Mouse (Mus musculus): ENCODE results near the gene Dgkd. TPM values are rescaled to one million over a fixed set of nuclear protein-coding genes. Genes with fewer than 3 reads are reported as not detected.

Dgkd gene
- polyA plus RNA-seq, 1 experiment from 2014 or later: 46.3 TPM

- H3K4me1 ChIP-seq (replicated peaks; ENCODE audit: control insufficient read depth, insufficient read depth, low read length): no peaks in the 10 kb centered on the region
- H3K4me2 ChIP-seq (ENCODE audit: low read depth, low read length, severe bottlenecking): no peak overlapping the region
- no peaks in the 10 kb centered on the region for H3K36me3 ChIP-seq (ENCODE audit: control insufficient read depth, insufficient read depth, low read length)
- H3K9ac ChIP-seq (ENCODE audit: low read length): no peak overlapping the region
- no peaks in the 10 kb centered on the region for H3K27me3 ChIP-seq (ENCODE audit: control insufficient read depth, insufficient read depth, low read length)
- no peak overlapping the region for H3K27ac ChIP-seq (ENCODE audit: low read depth, low read length)
- H3K9me3 ChIP-seq (ENCODE audit: control insufficient read depth, low read length): no peaks in the 10 kb centered on the region
- DNase-seq (ENCODE audit: low spot score): no peak
- H3K4me3 ChIP-seq (ENCODE audit: low read depth, low read length): no peak overlapping the region
- ATAC-seq (replicated peaks; ENCODE audit: low FRiP score): no peak
Measured at GRCm38 (mm10) chr1:87902186-87902585, 49.1 kb downstream of the Dgkd start.

- no peaks in the 10 kb centered on the region for H3K9me3 ChIP-seq (ENCODE audit: control insufficient read depth, low read length)
- WGBS: 90% methylated on average over 5 of the region's 5 CpGs
- no peaks in the 10 kb centered on the region for H3K27me3 ChIP-seq (ENCODE audit: control insufficient read depth, insufficient read depth, low read length)
- no peaks in the 10 kb centered on the region for H3K4me1 ChIP-seq (replicated peaks; ENCODE audit: control insufficient read depth, insufficient read depth, low read length)
- no peak overlapping the region for H3K27ac ChIP-seq (ENCODE audit: low read depth, low read length)
- no peak overlapping the region for H3K9ac ChIP-seq (ENCODE audit: low read length)
- no peak for ATAC-seq (replicated peaks; ENCODE audit: low FRiP score)
- H3K36me3 ChIP-seq (ENCODE audit: control insufficient read depth, insufficient read depth, low read length): no peaks in the 10 kb centered on the region
- H3K4me2 ChIP-seq (ENCODE audit: low read depth, low read length, severe bottlenecking): no peak overlapping the region
- H3K4me3 ChIP-seq (ENCODE audit: low read depth, low read length): no peak overlapping the region
- DNase-seq (ENCODE audit: low spot score): no peak
Measured at GRCm38 (mm10) chr1:87906361-87906956, 53.4 kb downstream of the Dgkd start.

GRCm38 (mm10) chr1:87908006-87908405 is 54.9 kb downstream of the Dgkd start:
- ATAC-seq (replicated peaks; ENCODE audit: low FRiP score) (no peak), DNase-seq (ENCODE audit: low spot score) (no peak)
- no peaks in the 10 kb centered on the region for H3K36me3 ChIP-seq (ENCODE audit: control insufficient read depth, insufficient read depth, low read length)
- H3K27ac ChIP-seq (ENCODE audit: low read depth, low read length): no peak overlapping the region
- H3K27me3 ChIP-seq (ENCODE audit: control insufficient read depth, insufficient read depth, low read length): no peaks in the 10 kb centered on the region
- 95% methylated on average over 2 of the region's 2 CpGs for WGBS
- no peak overlapping the region for H3K4me2 ChIP-seq (ENCODE audit: low read depth, low read length, severe bottlenecking)
- H3K4me3 ChIP-seq (ENCODE audit: low read depth, low read length): no peak overlapping the region
- H3K9ac ChIP-seq (ENCODE audit: low read length): no peak overlapping the region
- H3K9me3 ChIP-seq (ENCODE audit: control insufficient read depth, low read length): no peaks in the 10 kb centered on the region
- H3K4me1 ChIP-seq (replicated peaks; ENCODE audit: control insufficient read depth, insufficient read depth, low read length): no peaks in the 10 kb centered on the region

- H3K9ac ChIP-seq (ENCODE audit: low read length): no peak overlapping the region
- H3K4me3 ChIP-seq (ENCODE audit: low read depth, low read length): no peak overlapping the region
- 81% methylated on average over 3 of the region's 3 CpGs for WGBS
- no peak overlapping the region for H3K27ac ChIP-seq (ENCODE audit: low read depth, low read length)
- H3K36me3 ChIP-seq (ENCODE audit: control insufficient read depth, insufficient read depth, low read length): no peaks in the 10 kb centered on the region
- no peak overlapping the region for H3K4me2 ChIP-seq (ENCODE audit: low read depth, low read length, severe bottlenecking)
- no peak for DNase-seq (ENCODE audit: low spot score)
- no peaks in the 10 kb centered on the region for H3K9me3 ChIP-seq (ENCODE audit: control insufficient read depth, low read length)
- no peak for ATAC-seq (replicated peaks; ENCODE audit: low FRiP score)
- H3K27me3 ChIP-seq (ENCODE audit: control insufficient read depth, insufficient read depth, low read length): no peaks in the 10 kb centered on the region
- H3K4me1 ChIP-seq (replicated peaks; ENCODE audit: control insufficient read depth, insufficient read depth, low read length): no peaks in the 10 kb centered on the region
Measured at GRCm38 (mm10) chr1:87908736-87909135, 55.6 kb downstream of the Dgkd start.

GRCm38 (mm10) chr1:87909565-87909964 is 56.5 kb downstream of the Dgkd start:
- no peaks in the 10 kb centered on the region for H3K36me3 ChIP-seq (ENCODE audit: control insufficient read depth, insufficient read depth, low read length)

GRCm38 (mm10) chr1:87910428-87910827 is 57.3 kb downstream of the Dgkd start:
- DNase-seq (ENCODE audit: low spot score) (no peak), ATAC-seq (replicated peaks; ENCODE audit: low FRiP score) (no peak)
- no peak overlapping the region for H3K4me3 ChIP-seq (ENCODE audit: low read depth, low read length)
- 91% methylated on average over 1 of the region's 1 CpGs for WGBS
- no peak overlapping the region for H3K27ac ChIP-seq (ENCODE audit: low read depth, low read length)
- H3K4me1 ChIP-seq (replicated peaks; ENCODE audit: control insufficient read depth, insufficient read depth, low read length): no peaks in the 10 kb centered on the region
- no peaks in the 10 kb centered on the region for H3K27me3 ChIP-seq (ENCODE audit: control insufficient read depth, insufficient read depth, low read length)
- H3K4me2 ChIP-seq (ENCODE audit: low read depth, low read length, severe bottlenecking): no peak overlapping the region
- H3K9me3 ChIP-seq (ENCODE audit: control insufficient read depth, low read length): no peaks in the 10 kb centered on the region
- H3K9ac ChIP-seq (ENCODE audit: low read length): no peak overlapping the region
- no peaks in the 10 kb centered on the region for H3K36me3 ChIP-seq (ENCODE audit: control insufficient read depth, insufficient read depth, low read length)

More at GRCm38 (mm10) chr1:87909565-87909964, 56.5 kb downstream of the Dgkd start:
- Histone ChIP-seq H3K4me2 (ENCODE audit: low read depth, low read length, severe bottlenecking) (no peak overlapping the region), H3K27ac (ENCODE audit: low read depth, low read length) (no peak overlapping the region), H3K27me3 (ENCODE audit: control insufficient read depth, insufficient read depth, low read length) (no peaks in the 10 kb centered on the region), H3K9ac (ENCODE audit: low read length) (no peak overlapping the region), H3K4me1 (replicated peaks; ENCODE audit: control insufficient read depth, insufficient read depth, low read length) (no peaks in the 10 kb centered on the region), H3K4me3 (ENCODE audit: low read depth, low read length) (no peak overlapping the region), H3K9me3 (ENCODE audit: control insufficient read depth, low read length) (no peaks in the 10 kb centered on the region)
- ATAC-seq (replicated peaks; ENCODE audit: low FRiP score) (no peak), DNase-seq (ENCODE audit: low spot score) (no peak)

GRCm38 (mm10) chr1:87913356-87913755 is 60.3 kb downstream of the Dgkd start:
- no peaks in the 10 kb centered on the region for H3K9me3 ChIP-seq (ENCODE audit: control insufficient read depth, low read length)
- H3K4me2 ChIP-seq (ENCODE audit: low read depth, low read length, severe bottlenecking): no peak overlapping the region
- H3K27me3 ChIP-seq (ENCODE audit: control insufficient read depth, insufficient read depth, low read length): no peaks in the 10 kb centered on the region
- no peak overlapping the region for H3K9ac ChIP-seq (ENCODE audit: low read length)
- ATAC-seq (replicated peaks; ENCODE audit: low FRiP score) (no peak), DNase-seq (ENCODE audit: low spot score) (no peak)
- H3K36me3 ChIP-seq (ENCODE audit: control insufficient read depth, insufficient read depth, low read length): no peaks in the 10 kb centered on the region; the same call in 1 of the 2 replicates
- H3K4me1 ChIP-seq (replicated peaks; ENCODE audit: control insufficient read depth, insufficient read depth, low read length): no peaks in the 10 kb centered on the region
- H3K4me3 ChIP-seq (ENCODE audit: low read depth, low read length): no peak overlapping the region
- no peak overlapping the region for H3K27ac ChIP-seq (ENCODE audit: low read depth, low read length)

- Histone ChIP-seq H3K9ac (ENCODE audit: low read length) (no peak overlapping the region), H3K4me3 (ENCODE audit: low read depth, low read length) (no peak overlapping the region), H3K27me3 (ENCODE audit: control insufficient read depth, insufficient read depth, low read length) (no peaks in the 10 kb centered on the region), H3K4me2 (ENCODE audit: low read depth, low read length, severe bottlenecking) (no peak overlapping the region), H3K9me3 (ENCODE audit: control insufficient read depth, low read length) (no peaks in the 10 kb centered on the region), H3K27ac (ENCODE audit: low read depth, low read length) (no peak overlapping the region), H3K4me1 (replicated peaks; ENCODE audit: control insufficient read depth, insufficient read depth, low read length) (no peaks in the 10 kb centered on the region), H3K36me3 (ENCODE audit: control insufficient read depth, insufficient read depth, low read length) (no peaks in the 10 kb centered on the region; the same call in 1 of the 2 replicates)
- no peak for DNase-seq (ENCODE audit: low spot score)
- no peak for ATAC-seq (replicated peaks; ENCODE audit: low FRiP score)
- WGBS: 89% methylated on average over 3 of the region's 3 CpGs
Measured at GRCm38 (mm10) chr1:87917361-87917760, 64.3 kb downstream of the Dgkd start.

GRCm38 (mm10) chr1:87918061-87918460 is 65.0 kb downstream of the Dgkd start:
- Histone ChIP-seq H3K9ac (ENCODE audit: low read length) (no peak overlapping the region), H3K4me3 (ENCODE audit: low read depth, low read length) (no peak overlapping the region), H3K27me3 (ENCODE audit: control insufficient read depth, insufficient read depth, low read length) (no peaks in the 10 kb centered on the region), H3K9me3 (ENCODE audit: control insufficient read depth, low read length) (no peaks in the 10 kb centered on the region), H3K36me3 (ENCODE audit: control insufficient read depth, insufficient read depth, low read length) (no peaks in the 10 kb centered on the region; the same call in 1 of the 2 replicates), H3K27ac (ENCODE audit: low read depth, low read length) (no peak overlapping the region), H3K4me1 (replicated peaks; ENCODE audit: control insufficient read depth, insufficient read depth, low read length) (no peaks in the 10 kb centered on the region), H3K4me2 (ENCODE audit: low read depth, low read length, severe bottlenecking) (no peak overlapping the region)
- DNase-seq (ENCODE audit: low spot score) (no peak), ATAC-seq (replicated peaks; ENCODE audit: low FRiP score) (no peak)
- 94% methylated on average over 2 of the region's 2 CpGs for WGBS

Measured in forebrain, embryonic 11.5 days (tissue).